Mouse (Mus musculus): Measurements from ENCODE around the gene Vipas39. TPM values are rescaled to one million over a fixed set of nuclear protein-coding genes. Genes with fewer than 3 reads are reported as not detected.
"Not testable (repeated sequence)": the region's sequence is repeated elsewhere in the genome, so short reads cannot be mapped to it uniquely, and the experiment has no call there.

The Vipas39 gene
- polyA plus RNA-seq, 1 experiment from 2014 or later = 67.8 TPM

- Histone ChIP-seq H3K9me3 (ENCODE audit: control insufficient read depth, low read length) (no peaks in the 10 kb centered on the region), H3K27ac (ENCODE audit: low read depth, low read length) (no peak overlapping the region), H3K27me3 (ENCODE audit: control insufficient read depth, insufficient read depth, low read length) (no peaks in the 10 kb centered on the region), H3K4me3 (ENCODE audit: low read depth, low read length) (no peak overlapping the region), H3K9ac (replicated peaks; ENCODE audit: low read depth, low read length) (no peak overlapping the region), H3K4me1 (ENCODE audit: control insufficient read depth, insufficient read depth, low read length) (no peaks in the 10 kb centered on the region), H3K4me2 (ENCODE audit: low read depth, low read length) (no peak overlapping the region), H3K36me3 (ENCODE audit: control insufficient read depth, insufficient read depth, low read length) (no peaks in the 10 kb centered on the region)
- ATAC-seq (ENCODE audit: low read depth) = no peak
These were observed 48.5 kb downstream of the Vipas39 start for GRCm38 (mm10) chr12:87217596-87217995.

GRCm38 (mm10) chr12:87216053-87216452 is 50.0 kb downstream of the Vipas39 start:
- Histone ChIP-seq H3K9ac (replicated peaks; ENCODE audit: low read depth, low read length) (no peak overlapping the region), H3K4me1 (ENCODE audit: control insufficient read depth, insufficient read depth, low read length) (no peaks in the 10 kb centered on the region), H3K36me3 (ENCODE audit: control insufficient read depth, insufficient read depth, low read length) (no peaks in the 10 kb centered on the region), H3K27ac (ENCODE audit: low read depth, low read length) (no peak overlapping the region), H3K4me2 (ENCODE audit: low read depth, low read length) (no peak overlapping the region), H3K9me3 (ENCODE audit: control insufficient read depth, low read length) (no peaks in the 10 kb centered on the region), H3K27me3 (ENCODE audit: control insufficient read depth, insufficient read depth, low read length) (no peaks in the 10 kb centered on the region), H3K4me3 (ENCODE audit: low read depth, low read length) (no peak overlapping the region)
- WGBS = 72% methylated on average over 2 of the region's 2 CpGs
- ATAC-seq (ENCODE audit: low read depth) = no peak

GRCm38 (mm10) chr12:87212844-87213606 is 53.0 kb downstream of the Vipas39 start:
- Histone ChIP-seq H3K27me3 (ENCODE audit: control insufficient read depth, insufficient read depth, low read length) (no peaks in the 10 kb centered on the region), H3K9me3 (ENCODE audit: control insufficient read depth, low read length) (no peaks in the 10 kb centered on the region), H3K4me1 (ENCODE audit: control insufficient read depth, insufficient read depth, low read length) (no peaks in the 10 kb centered on the region), H3K27ac (ENCODE audit: low read depth, low read length) (no peak overlapping the region), H3K9ac (replicated peaks; ENCODE audit: low read depth, low read length) (no peak overlapping the region), H3K36me3 (ENCODE audit: control insufficient read depth, insufficient read depth, low read length) (no peaks in the 10 kb centered on the region), H3K4me2 (ENCODE audit: low read depth, low read length) (no peak overlapping the region), H3K4me3 (ENCODE audit: low read depth, low read length) (no peak overlapping the region)
- no peak for ATAC-seq (ENCODE audit: low read depth)
- WGBS = 65% methylated on average over 2 of the region's 2 CpGs

- not testable (repeated sequence) for ATAC-seq (ENCODE audit: low read depth); H3K27ac ChIP-seq (ENCODE audit: low read depth, low read length); H3K4me1 ChIP-seq (ENCODE audit: control insufficient read depth, insufficient read depth, low read length); H3K9me3 ChIP-seq (ENCODE audit: control insufficient read depth, low read length); H3K4me3 ChIP-seq (ENCODE audit: low read depth, low read length); H3K36me3 ChIP-seq (ENCODE audit: control insufficient read depth, insufficient read depth, low read length); H3K9ac ChIP-seq (replicated peaks; ENCODE audit: low read depth, low read length); H3K4me2 ChIP-seq (ENCODE audit: low read depth, low read length); H3K27me3 ChIP-seq (ENCODE audit: control insufficient read depth, insufficient read depth, low read length)
- 95% methylated on average over 5 of the region's 5 CpGs for WGBS
These were observed 60.3 kb downstream of the Vipas39 start for GRCm38 (mm10) chr12:87205789-87206188.

- no peaks in the 10 kb centered on the region for H3K36me3 ChIP-seq (ENCODE audit: control insufficient read depth, insufficient read depth, low read length)
- no peak for ATAC-seq (ENCODE audit: low read depth)
- WGBS = 77% methylated on average over 5 of the region's 5 CpGs
These were observed 64.4 kb downstream of the Vipas39 start for GRCm38 (mm10) chr12:87201694-87202093.

GRCm38 (mm10) chr12:87199973-87200586 is 66.0 kb downstream of the Vipas39 start, which contains the start of gene Tmed8:
TSS of gene Tmed8 (minus strand) at chr12:87200454.
- ATAC-seq (ENCODE audit: low read depth) = peak; percentile 98

More at GRCm38 (mm10) chr12:87201694-87202093, 64.4 kb downstream of the Vipas39 start:
- Histone ChIP-seq H3K4me3 (ENCODE audit: low read depth, low read length) (no peak overlapping the region), H3K4me1 (ENCODE audit: control insufficient read depth, insufficient read depth, low read length) (peaks cover 8% of the 10 kb centered on the region), H3K9me3 (ENCODE audit: control insufficient read depth, low read length) (no peaks in the 10 kb centered on the region), H3K4me2 (ENCODE audit: low read depth, low read length) (no peak overlapping the region), H3K27ac (ENCODE audit: low read depth, low read length) (no peak overlapping the region), H3K9ac (replicated peaks; ENCODE audit: low read depth, low read length) (no peak overlapping the region), H3K27me3 (ENCODE audit: control insufficient read depth, insufficient read depth, low read length) (no peaks in the 10 kb centered on the region)

GRCm38 (mm10) chr12:87199206-87199972 is 66.7 kb downstream of the Vipas39 start, which contains the start of gene Samd15:
TSS of gene Samd15 (plus strand) at chr12:87199723.
- H3K4me2 ChIP-seq (ENCODE audit: low read depth, low read length) = peak within 1 kb of the TSS; percentile 60
- no peaks in the 10 kb centered on the region for H3K36me3 ChIP-seq (ENCODE audit: control insufficient read depth, insufficient read depth, low read length)
- ATAC-seq (ENCODE audit: low read depth) = peak; percentile 76
- H3K27me3 ChIP-seq (ENCODE audit: control insufficient read depth, insufficient read depth, low read length) = no peaks in the 10 kb centered on the region
- under 1% methylated on average over 35 of the region's 38 CpGs for WGBS
- H3K9ac ChIP-seq (replicated peaks; ENCODE audit: low read depth, low read length) = peak within 1 kb of the TSS; percentile 87
- H3K4me1 ChIP-seq (ENCODE audit: control insufficient read depth, insufficient read depth, low read length) = peaks cover 8% of the 10 kb centered on the region
- H3K27ac ChIP-seq (ENCODE audit: low read depth, low read length) = peak within 1 kb of the TSS; percentile 80
- H3K9me3 ChIP-seq (ENCODE audit: control insufficient read depth, low read length) = no peaks in the 10 kb centered on the region
- H3K4me3 ChIP-seq (ENCODE audit: low read depth, low read length) = peak within 1 kb of the TSS; percentile 54

More at GRCm38 (mm10) chr12:87199973-87200586, 66.0 kb downstream of the Vipas39 start, which contains the start of gene Tmed8:
- H3K9ac ChIP-seq (replicated peaks; ENCODE audit: low read depth, low read length) = peak within 1 kb of the TSS; percentile 87
- H3K27me3 ChIP-seq (ENCODE audit: control insufficient read depth, insufficient read depth, low read length) = no peaks in the 10 kb centered on the region
- peaks cover 8% of the 10 kb centered on the region for H3K4me1 ChIP-seq (ENCODE audit: control insufficient read depth, insufficient read depth, low read length)
- H3K4me2 ChIP-seq (ENCODE audit: low read depth, low read length) = peak within 1 kb of the TSS; percentile 60
- peak within 1 kb of the TSS; percentile 80 for H3K27ac ChIP-seq (ENCODE audit: low read depth, low read length)
- peak within 1 kb of the TSS; percentile 54 for H3K4me3 ChIP-seq (ENCODE audit: low read depth, low read length)
- no peaks in the 10 kb centered on the region for H3K9me3 ChIP-seq (ENCODE audit: control insufficient read depth, low read length)
- no peaks in the 10 kb centered on the region for H3K36me3 ChIP-seq (ENCODE audit: control insufficient read depth, insufficient read depth, low read length)
- under 1% methylated on average over 60 of the region's 70 CpGs for WGBS

GRCm38 (mm10) chr12:87198792-87199191 is 67.3 kb downstream of the Vipas39 start:
- Histone ChIP-seq H3K4me3 (ENCODE audit: low read depth, low read length) (peak overlapping the region; percentile 54), H3K9me3 (ENCODE audit: control insufficient read depth, low read length) (no peaks in the 10 kb centered on the region), H3K9ac (replicated peaks; ENCODE audit: low read depth, low read length) (peak overlapping the region; percentile 87; the same call in 1 of the 2 replicates), H3K4me1 (ENCODE audit: control insufficient read depth, insufficient read depth, low read length) (peaks cover 8% of the 10 kb centered on the region), H3K27me3 (ENCODE audit: control insufficient read depth, insufficient read depth, low read length) (no peaks in the 10 kb centered on the region), H3K27ac (ENCODE audit: low read depth, low read length) (no peak overlapping the region), H3K36me3 (ENCODE audit: control insufficient read depth, insufficient read depth, low read length) (no peaks in the 10 kb centered on the region), H3K4me2 (ENCODE audit: low read depth, low read length) (peak overlapping the region; percentile 60)
- no peak for ATAC-seq (ENCODE audit: low read depth)
- WGBS = 42% methylated on average over 6 of the region's 6 CpGs
